Mouse (Mus musculus) kidney, adult 10 weeks (tissue): ENCODE results near the gene Iglon5. TPM values are rescaled to one million over a fixed set of nuclear protein-coding genes. Genes with fewer than 3 reads are reported as not detected.

Experiments
- polyA plus RNA-seq: library from polyadenylated mRNA; stranded (reverse); fragments of 350-450 nt; fragmentation: Illumina TruSeq; extraction: RNeasy Lipid Tissue Mini Kit (QIAGEN cat#74804); gene quantifications from one replicate; pipeline ENCODE4 v1.2.3, GENCODE M21; 2014; ENCODE audit warnings: low read depth, low replicate concordance

The Iglon5 gene
- polyA plus RNA-seq = not detected

DNA sequence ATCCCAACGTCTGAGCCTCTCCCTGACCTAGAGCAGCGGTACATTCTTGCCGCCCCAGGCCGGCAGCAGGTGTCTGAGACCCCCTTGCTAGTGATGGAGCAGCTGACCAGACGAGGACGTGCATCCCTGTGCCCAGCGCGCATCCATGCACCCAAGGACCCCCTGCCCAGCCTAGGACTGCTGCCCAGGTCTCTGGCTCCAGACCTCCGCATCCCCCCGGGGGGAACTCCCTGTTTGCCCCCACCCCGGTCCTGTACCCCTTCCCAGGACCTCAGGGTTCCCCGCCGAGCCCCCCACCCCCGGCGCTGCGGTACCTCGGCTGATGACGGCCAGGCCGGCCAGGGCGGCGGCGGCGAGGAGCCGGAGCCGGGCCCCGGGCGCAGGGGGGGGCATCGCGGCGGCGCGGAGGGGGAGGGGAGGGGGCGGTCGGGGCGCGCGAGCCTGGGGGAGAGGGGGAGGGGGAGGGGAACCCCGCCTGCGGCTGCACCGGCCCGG is at the start of gene Iglon5:
Gene Iglon5, minus strand, starts transcription at position 445 of the 495 bp plus-strand sequence.

DNA sequence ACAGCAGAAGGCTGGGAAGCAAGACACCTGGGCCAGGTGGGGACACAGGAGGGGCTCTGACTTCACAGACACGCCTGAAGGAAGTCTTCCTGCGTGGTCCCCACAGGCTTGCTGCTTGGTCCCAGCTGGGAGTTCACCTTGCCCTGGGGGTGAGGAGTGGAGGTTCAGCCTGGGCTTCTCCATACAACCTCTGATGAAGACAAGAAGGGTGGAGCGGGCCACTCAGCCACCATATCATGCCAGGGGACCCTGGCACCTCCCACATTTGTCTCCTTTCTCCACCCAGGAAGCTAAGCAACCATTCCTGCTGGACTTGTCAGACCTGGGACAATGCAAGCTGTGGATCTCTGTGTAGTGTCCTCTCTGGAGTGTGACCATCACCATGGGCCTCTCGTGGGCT is 27.0 kb downstream of the Iglon5 start, which contains the start of gene Vsig10l:
Gene Vsig10l, plus strand, starts transcription at position 301 of the 400 bp plus-strand sequence.

DNA sequence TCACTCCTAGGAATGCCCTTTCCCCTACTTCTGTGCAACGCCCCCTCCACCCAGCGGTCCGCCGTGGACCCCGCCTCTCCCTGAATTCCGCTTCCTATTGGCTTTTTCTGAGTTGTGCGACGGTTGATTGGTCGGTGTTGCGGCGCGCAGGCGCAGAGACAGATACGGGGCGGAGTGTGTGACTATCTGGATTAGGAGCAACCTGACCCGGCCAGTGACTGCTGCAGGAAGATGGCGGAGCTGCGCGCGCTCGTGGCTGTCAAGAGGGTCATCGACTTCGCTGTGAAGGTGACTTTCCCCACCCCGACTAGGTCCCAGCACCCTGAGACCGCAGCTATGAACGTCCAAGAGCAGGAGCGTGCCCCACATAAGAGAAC is 46.0 kb downstream of the Iglon5 start, which contains the start of the genes Etfb and Gm45233:
Gene Etfb, plus strand, starts transcription at position 167 of the 377 bp plus-strand sequence.
Gene Gm45233, plus strand, starts transcription at position 212 of the 377 bp plus-strand sequence.

GRCm38 (mm10) chr7:43440482-43440881 is 49.4 kb downstream of the Iglon5 start, which contains the start of gene Cldnd2:
Gene Cldnd2 (plus strand): TSS chr7:43440782.

GRCm38 (mm10) chr7:43436341-43437255 is 53.3 kb downstream of the Iglon5 start, which contains the start of gene Nkg7:
Gene Nkg7 (plus strand): TSS chr7:43437073.

DNA sequence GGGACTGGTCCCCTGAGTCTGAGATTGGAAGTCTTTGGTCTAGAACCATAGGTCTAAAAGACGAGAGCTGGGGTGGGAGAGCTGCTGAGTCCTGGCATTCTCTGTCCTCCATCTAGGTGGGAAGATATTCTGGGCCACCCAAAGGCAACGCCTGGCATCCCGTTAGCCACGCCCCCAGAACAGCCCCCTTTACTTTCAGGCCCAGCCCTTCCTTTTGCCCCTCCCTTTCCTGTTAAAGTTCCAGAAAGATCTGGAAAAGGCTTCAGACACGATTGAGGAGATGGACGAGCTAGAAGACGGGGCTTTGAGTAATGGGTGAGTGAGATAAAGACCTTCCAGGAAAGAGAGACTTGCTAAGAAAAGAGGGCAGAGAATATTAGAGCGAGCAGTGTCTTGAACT is 62.5 kb downstream of the Iglon5 start, which contains the start of gene Lim2:
Gene Lim2, plus strand, starts transcription at position 265 of the 400 bp plus-strand sequence.

Other genes starting within 250 kb of the Iglon5 start
- 38.8 TPM for gene Zfp715, start 176.8 kb downstream of the Iglon5 start, polyA plus RNA-seq
- gene Siglecf, start 138.7 kb downstream of the Iglon5 start, polyA plus RNA-seq = not detected
- gene Siglecg, start 81.9 kb downstream of the Iglon5 start, polyA plus RNA-seq = not detected
- not detected for gene Lim2, start 62.4 kb downstream of the Iglon5 start, polyA plus RNA-seq
- not detected for gene Nkg7, start 53.0 kb downstream of the Iglon5 start, polyA plus RNA-seq
- not detected for gene Cldnd2, start 49.3 kb downstream of the Iglon5 start, polyA plus RNA-seq
- 12.4 TPM for gene Etfb, start 46.0 kb downstream of the Iglon5 start, polyA plus RNA-seq
- gene Gm45233, start 45.9 kb downstream of the Iglon5 start, polyA plus RNA-seq = not detected
- gene Vsig10l, start 26.9 kb downstream of the Iglon5 start, polyA plus RNA-seq = 0.89 TPM
- not detected for gene 4931406B18Rik, start 15.9 kb upstream of the Iglon5 start, polyA plus RNA-seq
- gene Cd33, start 54.4 kb upstream of the Iglon5 start, polyA plus RNA-seq = 1.7 TPM
- gene Zfp658, start 72.2 kb upstream of the Iglon5 start, polyA plus RNA-seq = 1.6 TPM
- 13.8 TPM for gene Zfp719, start 89.5 kb upstream of the Iglon5 start, polyA plus RNA-seq
- gene Zfp819, start 117.1 kb upstream of the Iglon5 start, polyA plus RNA-seq = not detected
- not detected for gene Ceacam18, start 144.6 kb upstream of the Iglon5 start, polyA plus RNA-seq
- 0.32 TPM for gene Siglece, start 170.1 kb upstream of the Iglon5 start, polyA plus RNA-seq
- gene Ctu1, start 181.9 kb upstream of the Iglon5 start, polyA plus RNA-seq = 1.4 TPM
- gene Klk14, start 200.3 kb upstream of the Iglon5 start, polyA plus RNA-seq = not detected
- gene Klk13, start 222.5 kb upstream of the Iglon5 start, polyA plus RNA-seq = not detected